31 mouse cellular contexts compared by ENCODE assay signal in the genomic region with DNA sequence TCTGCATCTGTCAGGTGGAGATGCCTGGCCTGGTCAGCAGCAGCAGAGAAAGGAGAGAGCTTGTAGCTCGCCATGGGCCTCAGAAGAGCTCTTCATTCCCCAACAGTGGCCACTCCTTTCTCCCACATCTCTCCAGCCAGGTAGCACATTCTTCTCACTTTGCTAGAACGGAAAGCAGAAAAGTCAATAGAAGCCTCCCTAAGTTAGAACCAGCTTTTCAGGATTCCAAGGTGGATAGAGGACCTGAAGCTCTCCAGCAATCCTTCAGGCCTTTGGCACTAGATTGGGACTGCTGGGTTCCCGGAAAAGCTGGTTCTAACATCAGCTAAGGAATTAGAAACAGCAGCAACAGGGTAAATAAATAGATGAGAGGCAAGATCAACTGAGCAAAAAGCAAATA. TPM values are rescaled to one million over a fixed set of nuclear protein-coding genes. Genes with fewer than 3 reads are reported as not detected.
DNase-seq lines count a peak whose midpoint lies in the region; ATAC-seq and TF ChIP-seq lines count a peak whose summit lies in the region.
"Had no signal": no experiment of that assay in that cellular context is flagged by ENCODE, and none has a peak within 500 bp of the region (broad histone marks: within the 10 kb centered on the region; RNA-seq: fewer than 3 reads in every experiment).

No protein-coding gene starts in this region.

- H3K36me3 ChIP-seq in lung, embryonic 14.5 days (ENCODE audit: insufficient read depth): no peaks in the 10 kb centered on the region
- no peaks in the 10 kb centered on the region for H3K36me3 ChIP-seq in forebrain, embryonic 14.5 days (ENCODE audit: control insufficient read depth, insufficient read depth, low read length)
- no peaks in the 10 kb centered on the region for H3K36me3 ChIP-seq in limb, embryonic 10.5 days
- H3K36me3 ChIP-seq: embryonic facial prominence, embryonic 10.5 days; embryonic facial prominence, embryonic 13.5 days; forebrain, embryonic 12.5 days; G1E; hindbrain, embryonic 15.5 days had no signal

- H3K27me3 ChIP-seq in lung, embryonic 14.5 days (ENCODE audit: insufficient read depth, low read length): no peaks in the 10 kb centered on the region
- no peaks in the 10 kb centered on the region for H3K27me3 ChIP-seq in forebrain, embryonic 14.5 days (replicated peaks; ENCODE audit: control insufficient read depth, insufficient read depth, low read length)
- H3K27me3 ChIP-seq in limb, embryonic 10.5 days (ENCODE audit: low read depth, poor library complexity, severe bottlenecking): no peaks in the 10 kb centered on the region
- H3K27me3 ChIP-seq: CH12.LX; embryonic facial prominence, embryonic 13.5 days; forebrain, embryonic 12.5 days; heart, embryonic 13.5 days; hindbrain, embryonic 15.5 days; Patski had no signal

- no peak for ATAC-seq in lung, embryonic 14.5 days (ENCODE audit: insufficient read depth)
- no peak for ATAC-seq in forebrain, embryonic 14.5 days
- ATAC-seq: forebrain, embryonic 16.5 days; Patski had no signal

- no peak overlapping the region for H3K9ac ChIP-seq in lung, embryonic 14.5 days
- H3K9ac ChIP-seq in forebrain, embryonic 14.5 days (ENCODE audit: low read length): no peak overlapping the region
- H3K9ac ChIP-seq: embryonic facial prominence, embryonic 13.5 days; forebrain, embryonic 12.5 days; heart, embryonic 13.5 days; hindbrain, embryonic 15.5 days had no signal

- TF ChIP-seq POLR2A in lung, adult 2 months (IDR thresholded peaks at IDR 0.05; ENCODE audit: borderline replicate concordance, extremely low read depth, low read depth, low read length): no peak

- no peaks in the 10 kb centered on the region for H3K4me1 ChIP-seq in lung, embryonic 14.5 days (ENCODE audit: insufficient read depth)
- peaks cover 4% of the 10 kb centered on the region for H3K4me1 ChIP-seq in lung, adult 2 months (ENCODE audit: control insufficient read depth, insufficient read depth, low read length)
- H3K4me1 ChIP-seq in forebrain, embryonic 14.5 days (ENCODE audit: control insufficient read depth, insufficient read depth, low read length): no peaks in the 10 kb centered on the region
- no peaks in the 10 kb centered on the region for H3K4me1 ChIP-seq in limb, embryonic 10.5 days
- H3K4me1 ChIP-seq: embryonic facial prominence, embryonic 10.5 days; embryonic facial prominence, embryonic 13.5 days; forebrain, embryonic 12.5 days; hindbrain, embryonic 15.5 days had no signal

- 65% methylated on average over 3 of the region's 3 CpGs for WGBS in lung, embryonic 14.5 days
- WGBS in lung, adult 2 months: 71% methylated on average over 3 of the region's 3 CpGs
- 86% methylated on average over 3 of the region's 3 CpGs for WGBS in forebrain, embryonic 14.5 days
- WGBS in limb, embryonic 10.5 days: 91% methylated on average over 3 of the region's 3 CpGs

- DNase-seq in lung, embryonic 14.5 days: peak; percentile 48
- DNase-seq in lung, adult 2 months: no peak
- DNase-seq in lung, postnatal 10 days: peak; percentile 29
- DNase-seq in lung, postnatal 4 days: peak; percentile 21 to 34
- no peak for DNase-seq in forebrain, embryonic 14.5 days (ENCODE audit: low spot score)
- DNase-seq in limb, embryonic 10.5 days (ENCODE audit: low spot score): no peak
- DNase-seq in urinary bladder, postnatal 36 days (ENCODE audit: low spot score in 2 of 2): no peak
- DNase-seq: adrenal gland, adult 2 months; adrenal gland, postnatal 14 days; B cell, adult 2 months; cerebellum, adult 11 months; cerebellum, adult 2 months; cerebellum, adult 9-11 months; cerebellum, postnatal 25 days; embryo, embryonic 11 days; gastrocnemius, adult 2 months; gastrocnemius, postnatal 25 days; heart, adult 2 months; heart, postnatal 14 days; heart, postnatal 4 days had no signal

- no peak for TF ChIP-seq CTCF in lung, embryonic 14.5 days (IDR thresholded peaks at IDR 0.05; ENCODE audit: low read depth)
- no peak for TF ChIP-seq CTCF in lung, adult 2 months (IDR thresholded peaks at IDR 0.05; ENCODE audit: insufficient read depth, low read length)

- no peak overlapping the region for H3K4me2 ChIP-seq in lung, embryonic 14.5 days
- H3K4me2 ChIP-seq in forebrain, embryonic 14.5 days (ENCODE audit: low read length): no peak overlapping the region
- H3K4me2 ChIP-seq: embryonic facial prominence, embryonic 13.5 days; forebrain, embryonic 12.5 days; heart, embryonic 13.5 days; hindbrain, embryonic 15.5 days had no signal

- no peaks in the 10 kb centered on the region for H3K9me3 ChIP-seq in lung, embryonic 14.5 days (ENCODE audit: low read depth, low read length)
- H3K9me3 ChIP-seq in forebrain, embryonic 14.5 days (replicated peaks; ENCODE audit: control insufficient read depth, low read length): no peaks in the 10 kb centered on the region
- no peaks in the 10 kb centered on the region for H3K9me3 ChIP-seq in limb, embryonic 10.5 days (replicated peaks)
- H3K9me3 ChIP-seq: embryonic facial prominence, embryonic 10.5 days; embryonic facial prominence, embryonic 13.5 days; forebrain, embryonic 12.5 days; heart, embryonic 10.5 days; heart, embryonic 13.5 days; hindbrain, embryonic 15.5 days had no signal

- no peak overlapping the region for H3K27ac ChIP-seq in lung, embryonic 14.5 days (ENCODE audit: low read depth)
- H3K27ac ChIP-seq in forebrain, embryonic 14.5 days (ENCODE audit: low read depth, low read length): no peak overlapping the region
- no peak overlapping the region for H3K27ac ChIP-seq in limb, embryonic 10.5 days
- H3K27ac ChIP-seq: embryonic facial prominence, embryonic 10.5 days; embryonic facial prominence, embryonic 13.5 days; forebrain, embryonic 12.5 days; gastrocnemius, adult 2 months; heart, adult 2 months; heart, embryonic 10.5 days; heart, embryonic 13.5 days; hindbrain, embryonic 15.5 days had no signal

- no peak overlapping the region for H3K4me3 ChIP-seq in lung, embryonic 14.5 days (ENCODE audit: low read depth, low read length)
- no peak overlapping the region for H3K4me3 ChIP-seq in lung, adult 2 months (replicated peaks; ENCODE audit: extremely low read depth, low read depth, low read length)
- H3K4me3 ChIP-seq in forebrain, embryonic 14.5 days (ENCODE audit: low read depth, low read length): no peak overlapping the region
- no peak overlapping the region for H3K4me3 ChIP-seq in limb, embryonic 10.5 days
- H3K4me3 ChIP-seq: embryonic facial prominence, embryonic 10.5 days; embryonic facial prominence, embryonic 13.5 days; erythroblast, embryonic 14.5 days; forebrain, embryonic 12.5 days; gastrocnemius, adult 2 months; heart, adult 2 months; heart, embryonic 10.5 days; heart, embryonic 13.5 days; hindbrain, embryonic 15.5 days had no signal

RNA-seq across cellular contexts. Expression of a gene that starts 8.3 kb away (rescaled TPM):
- polyA plus RNA-seq in lung, embryonic 14.5 days (2014; fragmentation: Nextera tagmentation; extraction: Ambion mirVana): 8.4 and 15.0 TPM in 2 replicates
- 15.9 and 19.8 TPM in 2 replicates for polyA plus RNA-seq in lung, adult 2 months (2012; rRNA removed)
- polyA plus RNA-seq in forebrain, embryonic 14.5 days (2014; fragmentation: Nextera tagmentation; extraction: Ambion mirVana): 4.3 and 5.1 TPM in 2 replicates
- polyA plus RNA-seq in limb, embryonic 10.5 days (2016; fragmentation: Nextera tagmentation; extraction: Ambion mirVana): 2.1 and 4.4 TPM in 2 replicates
- polyA plus RNA-seq: G1E had no signal

Comparison
In these comparisons a context has a peak if more than half of its experiments do, and no peak if none do; other contexts are left out.
1. DNase-seq: peak in lung, embryonic 14.5 days (single experiment), lung, postnatal 10 days (single experiment) and lung, postnatal 4 days (2 of 2); none in lung, adult 2 months (single experiment), forebrain, embryonic 14.5 days (single experiment), limb, embryonic 10.5 days (single experiment) and urinary bladder, postnatal 36 days (0 of 2).